9 mouse cellular contexts compared by ENCODE assay signal in genomic region chr2:128862636-128863035, GRCm38 (mm10). TPM values are rescaled to one million over a fixed set of nuclear protein-coding genes. Genes with fewer than 3 reads are reported as not detected.
DNase-seq lines count a peak whose midpoint lies in the region; ATAC-seq lines count a peak whose summit lies in the region.
"Had no signal": no experiment of that assay in that cellular context is flagged by ENCODE, and none has a peak within 500 bp of the region (broad histone marks: within the 10 kb centered on the region; RNA-seq: fewer than 3 reads in every experiment).

Fbln7 (plus strand) TSS chr2:128862981.

- ATAC-seq in heart, embryonic 15.5 days (replicated peaks; ENCODE audit: insufficient number of reproducible peaks, insufficient read depth, low FRiP score, low read depth) = no peak
- no peak for ATAC-seq in hindbrain, embryonic 14.5 days (ENCODE audit: low FRiP score)
- no peak for ATAC-seq in midbrain, embryonic 14.5 days (ENCODE audit: low FRiP score, low TSS enrichment)

- DNase-seq in heart, postnatal 25 days (ENCODE audit: low spot score) = no peak
- no peak for DNase-seq in embryonic facial prominence, embryonic 10.5 days (ENCODE audit: low spot score)
- DNase-seq in hindbrain, embryonic 14.5 days (ENCODE audit: low spot score) = no peak
- DNase-seq in midbrain, embryonic 14.5 days = no peak
- no peak for DNase-seq in urinary bladder, postnatal 36 days (ENCODE audit: low spot score in 2 of 2)
- DNase-seq in embryo, embryonic 9.5 days (ENCODE audit: extremely low spot score) = no peak
- no peak for DNase-seq in cerebellum, adult 18-20 months

- H3K9ac ChIP-seq in heart, embryonic 15.5 days = peak within 1 kb of the TSS; percentile 46
- peak within 1 kb of the TSS; percentile 55 for H3K9ac ChIP-seq in hindbrain, embryonic 14.5 days
- H3K9ac ChIP-seq in midbrain, embryonic 14.5 days (replicated peaks; ENCODE audit: low read length) = peak within 1 kb of the TSS; percentile 44; the same call in 1 of the 2 replicates

- peaks cover 25% of the 10 kb centered on the region for H3K27me3 ChIP-seq in heart, embryonic 15.5 days
- H3K27me3 ChIP-seq in embryonic facial prominence, embryonic 10.5 days (replicated peaks; ENCODE audit: low read depth, poor library complexity, severe bottlenecking) = peaks cover 48% of the 10 kb centered on the region
- peaks cover 13% of the 10 kb centered on the region; the same call in 1 of the 2 replicates for H3K27me3 ChIP-seq in hindbrain, embryonic 14.5 days (ENCODE audit: control insufficient read depth, insufficient read depth, low read length)
- H3K27me3 ChIP-seq in midbrain, embryonic 14.5 days (ENCODE audit: control insufficient read depth, insufficient read depth, low read length) = 0 out of 2 replicates have a peak, but pooled peaks cover 10% of the 10 kb centered on the region

- intact Hi-C loops in heart, postnatal 25 days (cut with DNase I) = no loop called here

- H3K4me1 ChIP-seq in heart, embryonic 15.5 days (replicated peaks) = peaks cover 9% of the 10 kb centered on the region
- H3K4me1 ChIP-seq in embryonic facial prominence, embryonic 10.5 days = peaks cover 18% of the 10 kb centered on the region
- peaks cover 10% of the 10 kb centered on the region; the same call in 1 of the 2 replicates for H3K4me1 ChIP-seq in hindbrain, embryonic 14.5 days (replicated peaks; ENCODE audit: control insufficient read depth, insufficient read depth, low read length)
- no peaks in the 10 kb centered on the region for H3K4me1 ChIP-seq in midbrain, embryonic 14.5 days (ENCODE audit: control insufficient read depth, insufficient read depth, low read length)

- H3K9me3 ChIP-seq in heart, embryonic 15.5 days (replicated peaks) = no peaks in the 10 kb centered on the region
- H3K9me3 ChIP-seq in embryonic facial prominence, embryonic 10.5 days = no peaks in the 10 kb centered on the region
- H3K9me3 ChIP-seq in hindbrain, embryonic 14.5 days (ENCODE audit: control insufficient read depth, low read length) = no peaks in the 10 kb centered on the region
- H3K9me3 ChIP-seq in midbrain, embryonic 14.5 days (ENCODE audit: control insufficient read depth, low read length) = no peaks in the 10 kb centered on the region

- H3K27ac ChIP-seq in heart, embryonic 15.5 days = no peak within 1 kb of the TSS
- H3K27ac ChIP-seq in embryonic facial prominence, embryonic 10.5 days (replicated peaks) = peak within 1 kb of the TSS; percentile 78
- H3K27ac ChIP-seq in hindbrain, embryonic 14.5 days = no peak within 1 kb of the TSS
- no peak within 1 kb of the TSS for H3K27ac ChIP-seq in midbrain, embryonic 14.5 days (replicated peaks; ENCODE audit: low read depth, low read length)

- H3K4me3 ChIP-seq in heart, embryonic 15.5 days = peak within 1 kb of the TSS; percentile 56
- peak within 1 kb of the TSS; percentile 69 for H3K4me3 ChIP-seq in embryonic facial prominence, embryonic 10.5 days
- H3K4me3 ChIP-seq in hindbrain, embryonic 14.5 days (replicated peaks; ENCODE audit: low read length) = peak within 1 kb of the TSS; percentile 45
- peak within 1 kb of the TSS; percentile 39 for H3K4me3 ChIP-seq in midbrain, embryonic 14.5 days (replicated peaks; ENCODE audit: low read depth, low read length)

- H3K36me3 ChIP-seq in heart, embryonic 15.5 days = no peaks in the 10 kb centered on the region
- H3K36me3 ChIP-seq in embryonic facial prominence, embryonic 10.5 days (replicated peaks) = no peaks in the 10 kb centered on the region
- H3K36me3 ChIP-seq in hindbrain, embryonic 14.5 days (replicated peaks; ENCODE audit: control insufficient read depth, insufficient read depth) = no peaks in the 10 kb centered on the region
- H3K36me3 ChIP-seq in midbrain, embryonic 14.5 days (ENCODE audit: control insufficient read depth, insufficient read depth, low read length) = no peaks in the 10 kb centered on the region

- WGBS in heart, embryonic 15.5 days = 91% methylated on average over 9 of the region's 9 CpGs
- 89% methylated on average over 9 of the region's 9 CpGs for WGBS in embryonic facial prominence, embryonic 10.5 days
- WGBS in hindbrain, embryonic 14.5 days = 94% methylated on average over 9 of the region's 9 CpGs
- WGBS in midbrain, embryonic 14.5 days = 92% methylated on average over 9 of the region's 9 CpGs

- H3K4me2 ChIP-seq in heart, embryonic 15.5 days = peak within 1 kb of the TSS; percentile 95
- H3K4me2 ChIP-seq in hindbrain, embryonic 14.5 days (replicated peaks) = peak within 1 kb of the TSS; percentile 97
- H3K4me2 ChIP-seq in midbrain, embryonic 14.5 days (ENCODE audit: low read length) = peak within 1 kb of the TSS; percentile 68

RNA-seq across cellular contexts. Expression of gene Fbln7, which starts in this region (rescaled TPM):
- 1.2 and 2.7 TPM in 2 replicates for polyA plus RNA-seq in heart, embryonic 15.5 days (2015; fragmentation: Nextera tagmentation; extraction: Ambion mirVana)
- under 1 TPM; 0.50 to 0.57 TPM for total RNA-seq in heart, postnatal 25 days (2021)
- polyA plus RNA-seq in embryonic facial prominence, embryonic 10.5 days (2016; fragmentation: Nextera tagmentation; extraction: Ambion mirVana) = 1.8 and 2.1 TPM in 2 replicates
- polyA plus RNA-seq in hindbrain, embryonic 14.5 days (2014; fragmentation: Nextera tagmentation; extraction: Ambion mirVana) = 2.6 and 2.8 TPM in 2 replicates
- polyA plus RNA-seq in midbrain, embryonic 14.5 days (2014; fragmentation: Nextera tagmentation; extraction: Ambion mirVana) = 1.4 and 1.7 TPM in 2 replicates
- total RNA-seq: MEL had no signal
